Mouse (Mus musculus): Measurements from ENCODE around the gene Cass4.

Cass4 gene

DNA sequence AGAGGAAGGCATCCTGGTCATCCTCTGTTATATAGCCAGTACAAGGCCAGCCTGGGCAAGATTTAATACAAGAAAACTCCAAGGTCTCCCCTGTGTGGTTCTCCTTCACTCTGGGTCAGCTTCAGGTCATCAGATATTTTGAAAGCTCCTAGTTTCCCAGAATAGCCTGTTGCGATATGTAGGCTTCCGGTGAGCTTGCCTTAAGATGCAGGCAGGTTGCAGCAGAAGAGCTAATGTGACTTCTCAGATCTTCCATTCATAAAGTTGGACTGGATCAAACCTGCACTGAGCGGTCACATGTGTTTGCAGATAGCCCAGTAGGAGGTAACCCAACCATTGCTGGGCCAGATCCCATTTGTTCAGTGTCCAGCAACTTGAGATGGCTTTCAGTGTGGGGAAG is 8.9 kb upstream of the Cass4 start:
- DNase-seq (ENCODE audit: low read depth, low spot score), result no peak

DNA sequence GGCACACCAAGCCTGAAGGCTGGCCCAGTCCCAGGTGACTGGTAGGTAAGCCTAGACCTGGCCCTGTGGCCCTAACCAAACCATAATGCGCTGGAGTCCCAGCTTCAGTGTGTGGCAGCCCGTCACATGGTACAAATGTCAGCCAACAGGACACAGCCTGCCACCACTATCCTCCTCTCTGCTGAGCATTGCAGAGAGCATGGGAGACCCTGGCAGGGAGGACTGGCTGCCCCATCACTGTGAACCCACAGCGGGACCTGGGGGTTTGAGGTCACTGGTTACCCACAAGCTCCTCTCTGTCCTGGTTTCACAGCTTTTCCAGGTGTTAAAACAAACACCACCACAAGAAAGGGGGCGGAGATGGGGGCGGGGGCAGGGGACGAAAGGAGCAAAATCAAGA is 3.3 kb upstream of the Cass4 start:
- DNase-seq (ENCODE audit: low read depth, low spot score), result no peak

DNA sequence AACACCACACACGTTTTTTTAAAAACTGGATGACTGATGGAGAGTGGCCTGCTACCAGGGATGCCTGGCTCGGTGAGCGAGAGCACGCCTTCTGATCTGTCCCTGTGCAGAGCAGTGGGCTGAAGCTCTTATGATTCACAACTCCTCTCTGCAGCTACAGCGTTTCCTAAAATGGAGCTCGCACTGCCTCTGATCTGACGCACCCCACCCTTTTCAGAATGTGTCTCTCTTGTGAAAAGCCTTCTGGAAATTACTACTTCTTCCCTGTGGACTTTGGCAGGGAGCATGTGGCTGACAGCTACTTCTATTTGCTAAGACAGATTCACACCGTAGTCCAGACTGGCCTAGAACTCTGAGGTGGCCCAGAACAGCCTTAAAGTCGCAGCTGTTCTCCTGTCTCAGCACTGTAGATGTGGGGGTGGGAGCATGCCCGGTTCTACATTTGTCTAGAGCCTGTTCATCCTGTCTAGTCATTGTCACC is 1.5 kb upstream of the Cass4 start:
- DNase-seq (ENCODE audit: low read depth, low spot score), result no peak

DNA sequence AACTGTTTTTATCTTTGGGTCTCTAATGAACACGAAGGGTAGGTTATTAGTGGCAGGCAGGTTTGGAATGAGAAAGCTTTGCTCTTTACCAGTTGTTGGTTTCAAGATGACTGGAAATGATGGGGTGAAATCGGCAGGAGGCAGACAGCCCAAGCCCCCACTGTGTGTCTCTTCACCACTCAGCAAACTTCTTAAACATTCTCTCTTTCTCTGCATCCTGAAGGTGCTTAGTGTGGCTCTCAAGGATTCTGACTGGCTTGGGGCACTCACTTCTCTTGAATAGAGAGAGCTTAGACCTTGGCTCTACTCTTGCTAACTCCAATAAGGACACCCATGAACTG is 428 bp downstream of the Cass4 start:
- no peak for DNase-seq (ENCODE audit: low read depth, low spot score)

DNA sequence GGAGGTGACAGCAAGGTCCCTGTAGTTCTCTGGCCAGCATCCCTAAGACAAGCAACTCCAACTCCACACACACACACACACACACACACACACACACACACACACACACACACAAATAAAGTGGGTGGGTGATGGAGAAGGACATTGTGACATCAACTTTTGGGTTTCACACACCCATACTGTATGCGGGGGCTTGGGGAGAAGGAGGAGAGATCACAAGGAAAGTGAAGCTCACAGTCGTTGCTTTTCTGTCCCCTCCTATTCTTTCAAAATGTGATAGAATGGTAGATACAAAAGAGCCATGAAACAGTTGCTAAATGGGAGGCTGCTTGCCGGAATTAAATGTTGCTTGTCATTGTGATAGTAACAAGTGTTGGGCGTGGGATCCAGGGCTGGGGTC is 1.1 kb downstream of the Cass4 start:
- no peak for DNase-seq (ENCODE audit: low read depth, low spot score)

GRCm38 (mm10) chr2:172395961-172396360 is 2.4 kb downstream of the Cass4 start:
- DNase-seq (ENCODE audit: low read depth, low spot score), result no peak

GRCm38 (mm10) chr2:172399901-172400300 is 6.3 kb downstream of the Cass4 start:
- DNase-seq (ENCODE audit: low read depth, low spot score), result peak; percentile 41

GRCm38 (mm10) chr2:172401116-172401825 is 7.7 kb downstream of the Cass4 start:
- no peak for DNase-seq (ENCODE audit: low read depth, low spot score)

- DNase-seq (ENCODE audit: low read depth, low spot score), result peak; percentile 33
These were observed 10.6 kb downstream of the Cass4 start for GRCm38 (mm10) chr2:172404239-172404638.

DNA sequence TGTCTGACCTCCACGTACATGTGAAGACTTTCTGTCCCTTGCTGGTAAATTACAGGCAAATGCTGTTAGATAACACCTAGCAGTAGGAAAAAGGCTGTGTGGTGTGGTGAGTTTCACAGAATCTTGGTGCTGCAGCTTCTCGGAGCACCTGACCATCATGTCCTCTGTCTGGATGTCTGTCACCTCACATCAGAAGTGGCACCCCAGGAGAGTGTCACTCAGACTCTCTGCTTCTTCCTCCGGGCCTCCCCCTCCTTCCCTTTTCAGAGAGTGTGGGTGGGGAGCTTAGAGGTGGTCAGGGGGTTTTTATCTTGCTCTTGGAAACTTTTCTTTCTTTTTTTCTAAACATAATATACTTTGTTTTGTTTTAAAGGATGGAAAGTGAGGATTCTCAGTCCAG is 11.4 kb downstream of the Cass4 start:
- no peak for DNase-seq (ENCODE audit: low read depth, low spot score)

DNA sequence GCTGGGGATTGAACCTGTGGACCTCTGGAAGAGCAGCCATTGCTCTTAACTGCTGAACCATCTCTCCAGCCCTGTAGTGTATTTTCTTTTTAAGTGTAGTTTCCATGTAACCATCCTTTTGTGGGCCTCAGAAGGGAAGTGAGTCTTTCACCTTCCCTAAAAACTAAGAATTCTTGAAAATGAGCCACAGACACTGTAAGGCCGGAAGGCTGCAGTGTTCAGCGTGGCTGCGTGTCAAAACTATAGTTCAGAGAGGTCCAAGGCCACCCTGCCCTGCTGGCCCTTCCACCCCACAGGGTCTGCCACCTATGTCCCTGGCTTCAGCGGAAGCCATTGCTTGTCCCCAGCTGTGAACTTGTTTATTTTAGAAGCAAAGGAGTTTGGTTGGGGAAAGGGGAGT is 12.6 kb downstream of the Cass4 start:
- DNase-seq (ENCODE audit: low read depth, low spot score), result no peak

DNA sequence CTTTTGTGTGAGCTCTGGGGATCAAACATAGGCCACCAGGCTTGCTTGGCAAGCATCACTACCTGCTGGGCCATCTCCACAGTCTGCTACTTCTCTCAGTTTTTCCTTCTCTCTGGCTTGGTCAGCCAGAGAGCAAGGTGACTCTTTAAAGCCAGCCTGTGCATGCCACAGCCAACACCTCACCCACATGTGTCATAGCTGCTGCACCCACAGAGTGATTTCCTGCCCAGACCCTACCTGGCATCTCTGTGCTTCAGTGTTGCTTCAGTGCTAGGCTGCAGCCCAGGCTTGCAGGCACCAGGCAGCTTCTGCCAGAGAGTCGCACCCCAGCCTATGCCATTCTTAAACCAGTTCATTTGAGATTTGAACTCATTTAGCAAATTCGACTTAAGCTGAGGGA is 13.9 kb downstream of the Cass4 start:
- no peak for DNase-seq (ENCODE audit: low read depth, low spot score)

DNA sequence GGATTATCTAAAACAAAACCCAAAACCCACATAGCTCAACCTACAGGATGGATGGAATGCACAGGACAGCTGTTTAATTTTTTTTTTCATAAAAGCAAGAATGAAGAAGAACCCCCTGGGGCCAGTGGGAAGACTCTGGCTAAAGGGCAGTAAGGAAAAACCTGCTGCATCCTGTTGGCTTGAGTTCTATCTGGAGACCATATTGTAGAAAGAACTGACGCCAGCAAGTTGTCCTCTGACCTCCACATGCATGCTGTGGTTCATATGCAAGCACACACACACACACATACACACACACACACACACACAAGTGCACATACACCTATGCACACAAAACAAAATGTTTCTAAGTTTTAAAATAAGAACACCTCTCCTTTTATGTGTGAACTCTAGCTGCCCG is 17.1 kb downstream of the Cass4 start:
- DNase-seq (ENCODE audit: low read depth, low spot score), result no peak

DNA sequence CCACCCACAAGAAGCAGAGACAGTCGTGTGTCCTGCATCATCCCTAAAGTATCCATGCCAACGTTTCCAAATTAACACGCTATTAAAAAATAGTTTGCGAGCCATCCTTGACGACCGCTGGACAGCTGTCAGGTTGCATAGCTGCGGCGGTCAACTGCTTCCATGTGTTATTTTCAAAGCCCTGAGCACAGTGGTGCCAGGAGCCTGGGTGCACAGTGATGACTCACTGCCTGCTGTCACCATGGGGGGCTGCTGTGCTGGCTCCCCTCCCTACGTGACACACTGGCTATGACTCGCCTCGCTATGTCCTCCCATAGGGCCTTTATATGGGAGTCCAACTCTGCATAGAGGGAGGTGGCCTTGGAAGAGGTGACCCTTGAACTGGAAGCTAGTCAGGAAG is 17.5 kb downstream of the Cass4 start:
- no peak for DNase-seq (ENCODE audit: low read depth, low spot score)

DNA sequence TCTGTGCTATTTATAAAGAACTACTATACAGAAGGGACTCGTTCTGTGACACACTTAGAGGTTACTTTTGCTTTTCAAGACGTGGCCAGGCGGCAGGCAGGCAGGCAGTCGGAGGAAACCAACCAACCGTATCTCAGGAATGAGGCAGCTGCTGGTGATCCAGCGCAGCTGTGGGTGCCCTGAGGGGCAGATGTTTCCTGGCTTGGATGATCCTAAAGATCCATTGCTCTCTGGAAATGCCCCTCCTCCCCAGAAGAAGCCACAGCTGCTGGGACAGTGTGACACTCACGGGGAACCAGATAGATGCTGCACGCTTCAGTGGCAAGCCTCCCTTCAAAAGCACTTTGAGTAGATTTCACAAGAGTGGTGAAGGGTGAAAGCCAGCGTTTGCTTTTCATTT is 18.9 kb downstream of the Cass4 start:
- DNase-seq (ENCODE audit: low read depth, low spot score), result no peak

- peak; percentile 49 for DNase-seq (ENCODE audit: low read depth, low spot score)
These were observed 19.7 kb downstream of the Cass4 start for GRCm38 (mm10) chr2:172413273-172413672.

GRCm38 (mm10) chr2:172413894-172414293 is 20.3 kb downstream of the Cass4 start:
- no peak for DNase-seq (ENCODE audit: low read depth, low spot score)

DNA sequence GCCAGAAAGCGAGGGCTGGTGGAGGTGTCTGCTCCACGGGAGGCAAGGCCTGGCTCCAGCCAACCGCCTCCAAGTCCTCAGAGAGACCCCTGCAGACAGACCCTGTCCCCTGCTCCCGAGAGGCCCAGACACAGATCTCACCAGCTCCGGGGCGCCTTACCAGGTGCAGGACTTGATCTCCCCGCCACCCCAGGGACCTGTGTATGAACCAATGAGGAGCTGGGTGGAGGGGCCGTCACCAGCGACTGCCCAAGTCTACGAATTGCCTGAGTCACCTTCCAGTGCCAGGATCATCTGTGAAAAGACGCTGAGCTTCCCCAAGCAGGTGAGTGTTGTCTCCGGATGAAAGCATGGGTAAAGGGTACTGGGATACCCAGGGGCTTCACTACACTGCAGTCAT is 22.6 kb downstream of the Cass4 start:
- DNase-seq (ENCODE audit: low read depth, low spot score), result no peak

DNA sequence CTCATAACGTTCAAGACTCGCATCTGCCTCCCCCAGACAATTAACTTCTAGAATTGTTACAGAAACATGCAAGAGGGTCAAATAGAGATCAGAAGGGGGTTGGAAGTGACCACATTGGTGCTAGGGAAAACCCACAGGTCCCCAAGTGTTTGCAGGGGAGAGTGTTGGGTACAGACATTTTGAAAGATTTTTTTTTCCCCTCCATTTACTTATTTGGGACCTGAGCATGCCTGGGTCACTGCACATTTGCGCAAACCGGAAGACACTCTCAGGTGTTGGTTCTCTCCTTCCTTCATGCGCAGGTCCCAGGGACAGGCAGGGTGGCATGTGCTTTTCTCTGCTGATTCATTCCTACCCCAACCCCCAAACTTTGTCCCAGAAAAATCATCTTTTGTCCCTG is 23.3 kb downstream of the Cass4 start:
- no peak for DNase-seq (ENCODE audit: low read depth, low spot score)

DNA sequence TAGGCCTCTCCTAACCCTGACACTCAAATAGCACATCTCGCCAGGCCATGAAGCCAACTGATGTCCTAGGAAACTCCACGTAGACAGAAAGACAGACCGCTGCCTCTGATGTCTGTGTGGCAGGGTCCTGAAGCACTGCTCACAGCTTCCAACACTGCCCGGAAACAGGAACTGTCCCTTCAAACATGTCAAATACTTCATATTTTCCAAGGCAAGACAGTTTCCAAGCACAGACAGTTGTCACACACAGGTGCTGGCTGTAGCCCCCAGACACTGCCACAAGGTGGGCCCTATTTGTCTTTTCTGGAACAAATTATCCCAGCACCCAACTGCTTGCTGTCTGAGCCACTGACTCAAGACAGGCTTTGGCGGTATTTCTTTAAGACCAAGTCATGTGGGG is 24.6 kb downstream of the Cass4 start:
- DNase-seq (ENCODE audit: low read depth, low spot score), result no peak

DNA sequence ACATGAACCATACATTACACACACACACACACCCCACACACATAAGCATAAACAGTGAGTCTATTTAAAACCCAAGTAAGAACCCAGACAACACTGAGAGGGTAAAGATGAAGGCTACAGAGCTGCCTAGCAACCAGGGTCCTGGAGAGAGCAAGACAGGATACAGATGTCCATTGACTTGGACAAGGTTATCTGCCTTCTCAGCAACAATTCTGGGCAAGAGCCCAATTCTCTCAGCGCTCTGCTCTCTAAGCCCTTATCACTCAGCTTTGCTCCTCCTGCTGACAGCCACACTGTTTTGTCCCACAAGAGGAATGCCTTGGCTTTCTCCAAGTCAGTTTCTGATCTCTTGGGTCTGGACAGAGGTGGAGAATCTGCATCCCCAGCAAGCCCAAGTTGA is 37.0 kb downstream of the Cass4 start:
- DNase-seq (ENCODE audit: low read depth, low spot score), result no peak

GRCm38 (mm10) chr2:172433746-172434145 is 40.2 kb downstream of the Cass4 start:
- no peak for DNase-seq (ENCODE audit: low read depth, low spot score)

- no peak for DNase-seq (ENCODE audit: low read depth, low spot score)
These were observed 43.9 kb downstream of the Cass4 start for GRCm38 (mm10) chr2:172437371-172437952.
